Mouse (Mus musculus): ENCODE measurements around the gene Tmem86a. TPM values are rescaled to one million over a fixed set of nuclear protein-coding genes. Genes with fewer than 3 reads are reported as not detected.

The Tmem86a gene
- polyA plus RNA-seq (2012; rRNA removed; ENCODE audit: low replicate concordance), result 36.9 and 378 TPM in 2 replicates

DNA sequence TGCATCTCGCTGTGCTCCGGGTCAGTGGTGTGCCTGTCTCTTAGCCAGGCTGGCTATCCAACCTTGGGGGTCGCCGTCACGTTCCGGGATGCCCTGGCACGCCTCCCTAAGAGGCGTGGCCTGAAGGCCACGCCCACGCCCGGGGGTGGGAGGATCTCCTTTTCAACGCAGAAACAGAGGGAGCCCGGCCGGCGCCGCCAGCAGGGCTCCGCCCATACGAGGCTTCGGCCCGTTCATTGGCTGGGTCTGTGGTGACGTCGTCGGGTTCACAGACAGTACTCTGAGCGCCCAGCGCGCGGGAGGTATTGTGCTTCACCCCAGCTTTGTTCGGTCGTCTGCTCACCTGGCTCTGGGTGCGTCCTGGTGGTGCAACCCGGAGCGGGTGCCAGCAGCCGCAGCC, at the start of gene Tmem86a:
Tmem86a (plus strand) TSS at position 236 of the 400 bp plus-strand sequence.

DNA sequence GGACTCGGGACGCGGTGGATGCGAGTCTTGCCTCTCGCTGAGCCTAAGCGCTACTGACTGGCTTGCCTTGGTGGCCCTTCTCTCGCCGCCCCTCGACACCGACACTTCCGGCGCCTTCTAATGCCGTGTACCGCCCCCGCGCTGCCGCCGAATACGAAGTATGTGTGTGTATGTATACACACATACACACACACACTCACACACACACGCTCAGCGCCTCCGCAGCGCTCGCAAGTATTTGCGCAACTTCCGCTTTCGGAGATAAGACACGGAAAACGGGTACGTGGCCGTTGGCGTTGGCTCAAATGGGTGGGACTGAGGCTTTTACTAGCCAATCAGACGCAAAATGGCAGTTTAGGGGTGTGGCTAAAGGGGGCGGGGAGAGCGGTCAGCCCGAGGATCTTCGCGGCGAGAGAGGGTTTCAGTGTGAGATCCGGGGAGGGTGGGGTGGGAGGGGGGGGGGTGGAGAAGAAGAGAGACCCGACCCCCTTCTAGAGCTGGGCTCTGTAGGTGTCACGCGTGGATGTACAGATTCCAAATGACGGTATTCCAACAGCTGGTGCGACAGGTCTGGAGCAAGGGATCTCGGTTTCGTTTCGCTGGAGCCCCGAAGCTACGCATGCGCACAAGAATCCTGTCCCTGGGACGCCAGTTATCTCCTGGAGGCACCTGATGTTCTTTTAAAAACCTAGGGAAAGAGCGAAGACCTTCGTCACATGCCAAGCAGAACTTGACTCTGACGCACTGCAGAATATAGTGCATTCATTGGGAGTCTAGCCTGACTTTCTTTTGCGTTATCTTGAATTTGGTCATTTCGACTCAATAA, 42.0 kb upstream of the Tmem86a start, which contains the start of gene Spty2d1:
Spty2d1 (minus strand) TSS at position 244 of the 826 bp plus-strand sequence.

Other genes starting within 250 kb of the Tmem86a start
- gene Ldha, start 209.1 kb upstream of the Tmem86a start, polyA plus RNA-seq (2012; rRNA removed; ENCODE audit: low replicate concordance), result 740 and 1,417 TPM in 2 replicates
- gene Ldhc, start 189.4 kb upstream of the Tmem86a start, polyA plus RNA-seq (2012; rRNA removed; ENCODE audit: low replicate concordance), result not detected in 2 replicates
- gene Tsg101, start 130.6 kb upstream of the Tmem86a start, polyA plus RNA-seq (2012; rRNA removed; ENCODE audit: low replicate concordance), result 100 and 104 TPM in 2 replicates
- gene Uevld, start 92.1 kb upstream of the Tmem86a start, polyA plus RNA-seq (2012; rRNA removed; ENCODE audit: low replicate concordance), result 0.74 and 0.77 TPM in 2 replicates
- gene Gm9999, start 67.0 kb upstream of the Tmem86a start, polyA plus RNA-seq (2012; rRNA removed; ENCODE audit: low replicate concordance), result not detected in 2 replicates
- 2.0 and 2.1 TPM in 2 replicates for gene Spty2d1, start 42.2 kb upstream of the Tmem86a start, polyA plus RNA-seq (2012; rRNA removed; ENCODE audit: low replicate concordance)
- 0.76 and 1.5 TPM in 2 replicates for gene Ptpn5, start 83.1 kb downstream of the Tmem86a start, polyA plus RNA-seq (2012; rRNA removed; ENCODE audit: low replicate concordance)
- gene Mrgpra6, start 154.3 kb downstream of the Tmem86a start, polyA plus RNA-seq (2012; rRNA removed; ENCODE audit: low replicate concordance), result not detected in 2 replicates
- not detected in 2 replicates for gene Mrgpra9, start 202.2 kb downstream of the Tmem86a start, polyA plus RNA-seq (2012; rRNA removed; ENCODE audit: low replicate concordance)